Mouse (Mus musculus): ENCODE data around the gene Lpcat2b.

DNA sequence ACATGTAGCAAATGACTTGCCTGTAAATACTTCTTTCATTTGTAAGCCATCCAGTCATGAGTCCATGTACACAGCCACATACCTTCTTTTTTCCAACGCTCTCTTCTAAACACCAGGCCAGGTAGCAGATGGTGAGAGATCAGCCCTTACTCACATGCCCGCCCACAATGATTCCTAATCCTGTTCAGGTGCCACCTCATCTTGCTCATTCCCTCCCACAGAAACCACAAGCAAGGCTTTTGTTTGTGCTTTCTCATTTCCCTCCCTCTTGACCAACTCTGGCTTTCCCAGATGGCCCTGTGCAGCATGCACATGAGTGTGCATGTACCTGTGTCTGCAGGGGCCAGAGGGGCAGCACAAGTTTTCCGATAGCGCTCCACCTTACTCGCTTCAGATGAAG, 18.9 kb downstream of the Lpcat2b start:
- TF ChIP-seq CTCF (IDR thresholded peaks at IDR 0.05; ENCODE audit: borderline replicate concordance, insufficient read depth, low read length) (no peak), POLR2A (IDR thresholded peaks at IDR 0.05; ENCODE audit: low read depth, low read length) (no peak)
